Mouse (Mus musculus): ENCODE results near the gene Tmod2. TPM values are rescaled to one million over a fixed set of nuclear protein-coding genes. Genes with fewer than 3 reads are reported as not detected.

Tmod2 gene
- total and polyA plus RNA-seq, 2 experiments: 0.09 TPM; not detected in 1

DNA sequence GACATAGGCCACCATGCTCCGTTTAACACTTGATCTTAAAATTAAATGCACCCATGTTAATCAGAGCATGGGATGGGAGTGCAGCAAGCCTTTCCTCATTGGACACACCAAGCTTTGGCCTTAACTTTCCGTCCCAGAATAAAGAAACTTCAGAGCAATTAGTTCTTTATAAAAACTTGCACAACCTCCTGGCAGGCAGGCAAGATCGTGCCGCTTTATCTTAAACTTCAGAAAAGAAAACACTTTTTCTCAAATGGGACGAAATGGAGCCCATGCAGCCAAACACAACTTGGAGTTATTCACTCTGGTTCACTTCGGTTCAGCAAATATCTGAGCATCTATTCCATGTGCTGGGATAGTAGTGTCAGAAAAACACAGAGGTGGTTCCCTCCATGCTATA is 31.8 kb downstream of the Tmod2 start:
- Histone ChIP-seq H3K4me3 (ENCODE audit: insufficient read depth, low read depth, low read length) (no peak overlapping the region), H3K27me3 (ENCODE audit: control insufficient read depth, insufficient read depth, low read length) (no peaks in the 10 kb centered on the region), H3K36me3 (ENCODE audit: control insufficient read depth, insufficient read depth, low read length) (no peaks in the 10 kb centered on the region), H3K79me2 (ENCODE audit: control insufficient read depth, insufficient read depth, low read length) (no peaks in the 10 kb centered on the region), H3K9ac (ENCODE audit: low read depth, low read length) (no peak overlapping the region), H3K4me1 (ENCODE audit: control insufficient read depth, insufficient read depth, low read length) (no peaks in the 10 kb centered on the region), H3K27ac (replicated peaks; ENCODE audit: insufficient read depth, low read depth, low read length) (no peak overlapping the region)
- no peak for DNase-seq (ENCODE audit: extremely low read depth, low read depth, low spot score)
- TF ChIP-seq POLR2A (IDR thresholded peaks at IDR 0.05; ENCODE audit: extremely low read depth, insufficient read depth, low read length) (no peak), CTCF (IDR thresholded peaks at IDR 0.05; ENCODE audit: low read depth, low read length) (no peak)
- WGBS: 86% methylated on average over 6 of the region's 6 CpGs

DNA sequence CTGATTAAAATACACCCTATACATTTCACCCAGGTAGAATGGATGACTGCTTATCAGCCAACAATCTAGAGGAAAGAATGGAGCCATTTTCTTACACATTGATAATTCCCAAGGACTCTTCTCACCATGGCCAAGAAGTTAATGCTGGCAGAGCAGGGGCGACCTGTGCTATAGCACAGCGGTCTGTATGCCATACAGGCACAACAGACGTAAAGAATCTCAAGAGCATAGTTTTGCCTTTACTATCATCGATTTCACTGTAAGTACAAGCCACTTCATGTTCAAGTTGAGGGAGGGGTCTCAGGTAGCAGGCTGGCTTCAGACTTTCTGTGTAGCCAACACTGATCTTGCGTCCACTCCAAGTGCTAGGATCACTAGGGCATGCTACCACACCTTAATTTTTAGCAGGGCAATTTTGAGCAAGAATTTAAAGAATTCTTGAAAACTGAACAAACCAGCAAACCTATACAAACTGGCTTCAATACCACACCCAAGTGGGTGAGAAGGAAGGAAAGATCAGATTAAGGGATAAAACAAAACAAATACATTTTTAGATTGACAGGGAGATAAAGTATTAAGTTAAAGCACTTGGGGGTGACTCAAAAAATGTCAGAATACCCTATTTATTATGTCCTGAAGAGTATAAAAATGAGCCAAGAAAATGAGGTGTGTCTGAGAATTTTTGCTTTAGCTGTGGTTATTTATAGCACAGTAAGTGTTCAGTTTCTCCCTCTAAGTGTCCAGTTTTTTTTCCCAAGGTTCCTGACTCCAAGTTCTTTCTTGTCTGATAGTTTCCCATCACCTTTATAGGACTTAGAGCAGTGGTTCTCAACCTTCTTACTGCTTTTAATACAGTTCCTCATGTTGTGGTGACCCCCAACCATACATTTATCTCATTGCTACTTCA is 39.8 kb downstream of the Tmod2 start:
- no peaks in the 10 kb centered on the region for H3K36me3 ChIP-seq (ENCODE audit: control insufficient read depth, insufficient read depth, low read length)
- H3K79me2 ChIP-seq (ENCODE audit: control insufficient read depth, insufficient read depth, low read length): no peaks in the 10 kb centered on the region
- no peak for TF ChIP-seq POLR2A (IDR thresholded peaks at IDR 0.05; ENCODE audit: extremely low read depth, insufficient read depth, low read length)
- no peak for TF ChIP-seq CTCF (IDR thresholded peaks at IDR 0.05; ENCODE audit: low read depth, low read length)
- H3K4me1 ChIP-seq (ENCODE audit: control insufficient read depth, insufficient read depth, low read length): no peaks in the 10 kb centered on the region
- no peaks in the 10 kb centered on the region for H3K27me3 ChIP-seq (ENCODE audit: control insufficient read depth, insufficient read depth, low read length)
- H3K27ac ChIP-seq (replicated peaks; ENCODE audit: insufficient read depth, low read depth, low read length): no peak overlapping the region
- DNase-seq (ENCODE audit: extremely low read depth, low read depth, low spot score): no peak
- no peak overlapping the region for H3K9ac ChIP-seq (ENCODE audit: low read depth, low read length)
- H3K4me3 ChIP-seq (ENCODE audit: insufficient read depth, low read depth, low read length): no peak overlapping the region
- WGBS: 89% methylated on average over 5 of the region's 5 CpGs

DNA sequence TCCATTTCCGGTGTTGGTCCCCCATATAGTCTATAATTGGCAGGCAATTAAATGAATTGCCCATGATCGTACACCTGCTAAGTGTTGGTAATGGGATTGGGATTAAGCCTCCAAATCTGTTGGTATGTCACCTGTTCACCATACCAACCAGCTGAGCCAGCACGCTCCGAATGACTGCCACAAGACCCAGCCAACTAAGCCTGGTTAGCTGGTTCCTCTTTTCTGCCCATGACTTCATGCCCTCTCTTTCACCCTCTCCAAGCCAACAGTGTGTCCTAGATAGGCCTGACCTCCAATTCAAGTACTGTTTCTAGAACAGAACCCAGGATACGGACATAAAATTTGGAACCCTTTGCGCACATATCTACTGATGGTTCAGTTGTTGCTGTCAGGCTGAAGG is 42.7 kb downstream of the Tmod2 start:
- no peak overlapping the region for H3K4me3 ChIP-seq (ENCODE audit: insufficient read depth, low read depth, low read length)
- H3K79me2 ChIP-seq (ENCODE audit: control insufficient read depth, insufficient read depth, low read length): no peaks in the 10 kb centered on the region
- H3K4me1 ChIP-seq (ENCODE audit: control insufficient read depth, insufficient read depth, low read length): no peaks in the 10 kb centered on the region
- TF ChIP-seq POLR2A (IDR thresholded peaks at IDR 0.05; ENCODE audit: extremely low read depth, insufficient read depth, low read length) (no peak), CTCF (IDR thresholded peaks at IDR 0.05; ENCODE audit: low read depth, low read length) (no peak)
- no peaks in the 10 kb centered on the region for H3K27me3 ChIP-seq (ENCODE audit: control insufficient read depth, insufficient read depth, low read length)
- no peak for DNase-seq (ENCODE audit: extremely low read depth, low read depth, low spot score)
- H3K27ac ChIP-seq (replicated peaks; ENCODE audit: insufficient read depth, low read depth, low read length): no peak overlapping the region
- 92% methylated on average over 6 of the region's 6 CpGs for WGBS
- H3K36me3 ChIP-seq (ENCODE audit: control insufficient read depth, insufficient read depth, low read length): no peaks in the 10 kb centered on the region
- H3K9ac ChIP-seq (ENCODE audit: low read depth, low read length): no peak overlapping the region

DNA sequence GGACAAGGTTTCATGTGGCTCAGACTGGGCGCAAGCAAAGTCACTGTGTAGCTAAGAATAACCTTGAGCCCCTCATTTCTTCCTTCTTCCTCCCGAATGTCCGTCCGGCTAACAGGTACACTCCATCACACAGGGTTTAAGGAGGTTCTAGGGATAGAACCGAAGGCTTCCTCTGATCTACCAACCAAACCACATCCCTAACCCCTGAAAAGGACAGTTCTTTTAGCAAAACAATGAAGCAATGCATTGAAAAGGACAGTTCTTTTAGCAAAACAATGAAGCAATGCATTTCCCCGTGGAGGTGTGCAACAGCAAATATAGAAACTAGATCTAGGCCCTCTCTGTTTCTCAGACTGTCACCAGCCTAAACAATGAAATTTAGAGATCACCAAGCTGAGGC is 46.2 kb downstream of the Tmod2 start:
- no peaks in the 10 kb centered on the region for H3K79me2 ChIP-seq (ENCODE audit: control insufficient read depth, insufficient read depth, low read length)
- H3K4me3 ChIP-seq (ENCODE audit: insufficient read depth, low read depth, low read length): no peak overlapping the region
- no peak overlapping the region for H3K27ac ChIP-seq (replicated peaks; ENCODE audit: insufficient read depth, low read depth, low read length)
- H3K9ac ChIP-seq (ENCODE audit: low read depth, low read length): no peak overlapping the region
- no peaks in the 10 kb centered on the region for H3K4me1 ChIP-seq (ENCODE audit: control insufficient read depth, insufficient read depth, low read length)
- WGBS: 85% methylated on average over 6 of the region's 6 CpGs
- H3K27me3 ChIP-seq (ENCODE audit: control insufficient read depth, insufficient read depth, low read length): no peaks in the 10 kb centered on the region
- no peak for DNase-seq (ENCODE audit: extremely low read depth, low read depth, low spot score)
- no peaks in the 10 kb centered on the region for H3K36me3 ChIP-seq (ENCODE audit: control insufficient read depth, insufficient read depth, low read length)
- TF ChIP-seq POLR2A (IDR thresholded peaks at IDR 0.05; ENCODE audit: extremely low read depth, insufficient read depth, low read length) (no peak), CTCF (IDR thresholded peaks at IDR 0.05; ENCODE audit: low read depth, low read length) (no peak)

DNA sequence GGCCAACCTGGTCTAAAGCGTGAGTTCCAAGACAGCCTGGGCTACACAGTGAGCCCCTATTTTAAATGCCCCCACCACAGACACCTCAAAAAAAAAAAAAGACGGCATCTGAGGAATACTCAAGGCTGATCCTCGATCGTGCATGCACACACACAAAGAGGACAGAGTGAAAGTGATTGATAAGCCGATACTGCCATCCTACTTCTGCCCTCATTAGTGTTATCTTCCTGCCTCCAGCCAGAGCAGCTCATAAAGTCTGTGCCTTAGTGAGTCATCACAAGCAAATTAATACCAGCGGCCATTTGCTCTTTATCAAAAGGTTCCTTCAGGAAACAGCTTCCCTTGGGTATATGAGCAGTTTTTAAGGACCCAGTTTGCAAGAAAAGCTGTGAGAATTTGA is 47.5 kb downstream of the Tmod2 start:
- no peak for TF ChIP-seq CTCF (IDR thresholded peaks at IDR 0.05; ENCODE audit: low read depth, low read length)
- TF ChIP-seq POLR2A (IDR thresholded peaks at IDR 0.05; ENCODE audit: extremely low read depth, insufficient read depth, low read length): no peak
- H3K36me3 ChIP-seq (ENCODE audit: control insufficient read depth, insufficient read depth, low read length): no peaks in the 10 kb centered on the region
- no peak overlapping the region for H3K9ac ChIP-seq (ENCODE audit: low read depth, low read length)
- no peaks in the 10 kb centered on the region for H3K79me2 ChIP-seq (ENCODE audit: control insufficient read depth, insufficient read depth, low read length)
- 77% methylated on average over 6 of the region's 6 CpGs for WGBS
- no peaks in the 10 kb centered on the region for H3K27me3 ChIP-seq (ENCODE audit: control insufficient read depth, insufficient read depth, low read length)
- peaks cover 2% of the 10 kb centered on the region; the same call in 1 of the 2 replicates for H3K4me1 ChIP-seq (ENCODE audit: control insufficient read depth, insufficient read depth, low read length)
- no peak for DNase-seq (ENCODE audit: extremely low read depth, low read depth, low spot score)
- no peak overlapping the region for H3K4me3 ChIP-seq (ENCODE audit: insufficient read depth, low read depth, low read length)
- H3K27ac ChIP-seq (replicated peaks; ENCODE audit: insufficient read depth, low read depth, low read length): no peak overlapping the region

DNA sequence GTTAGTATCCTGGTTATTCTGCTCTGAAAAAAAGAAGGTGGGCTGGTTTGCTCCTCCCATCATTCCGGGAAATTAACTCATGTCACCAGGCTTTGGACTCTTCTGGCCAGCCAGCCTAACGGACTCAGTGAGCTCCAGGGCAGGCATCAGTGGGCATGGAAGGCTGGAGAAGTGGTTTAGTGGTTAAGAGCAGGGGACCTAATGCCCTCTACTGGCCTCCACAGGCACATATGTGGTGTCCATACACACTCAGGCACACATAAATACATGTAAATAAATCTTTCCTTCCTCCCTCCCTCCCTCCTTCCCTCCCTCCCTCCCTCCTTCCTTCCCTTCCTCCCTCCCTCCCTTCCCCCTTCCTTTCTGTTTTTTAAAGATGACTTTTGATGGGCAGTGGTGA is 47.9 kb downstream of the Tmod2 start:
- 83% methylated on average over 2 of the region's 2 CpGs for WGBS

More for the DNA sequence above, 47.9 kb downstream of the Tmod2 start:
- no peak for DNase-seq (ENCODE audit: extremely low read depth, low read depth, low spot score)
- no peaks in the 10 kb centered on the region for H3K36me3 ChIP-seq (ENCODE audit: control insufficient read depth, insufficient read depth, low read length)
- H3K4me3 ChIP-seq (ENCODE audit: insufficient read depth, low read depth, low read length): no peak overlapping the region
- peaks cover 4% of the 10 kb centered on the region; the same call in 1 of the 2 replicates for H3K4me1 ChIP-seq (ENCODE audit: control insufficient read depth, insufficient read depth, low read length)
- TF ChIP-seq POLR2A (IDR thresholded peaks at IDR 0.05; ENCODE audit: extremely low read depth, insufficient read depth, low read length) (no peak), CTCF (IDR thresholded peaks at IDR 0.05; ENCODE audit: low read depth, low read length) (no peak)
- no peak overlapping the region for H3K9ac ChIP-seq (ENCODE audit: low read depth, low read length)
- H3K79me2 ChIP-seq (ENCODE audit: control insufficient read depth, insufficient read depth, low read length): no peaks in the 10 kb centered on the region
- no peaks in the 10 kb centered on the region for H3K27me3 ChIP-seq (ENCODE audit: control insufficient read depth, insufficient read depth, low read length)
- no peak overlapping the region for H3K27ac ChIP-seq (replicated peaks; ENCODE audit: insufficient read depth, low read depth, low read length)
